Mouse (Mus musculus): ENCODE measurements around the gene Hils1. TPM values are rescaled to one million over a fixed set of nuclear protein-coding genes. Genes with fewer than 3 reads are reported as not detected.

The Hils1 gene
- polyA plus RNA-seq, 1 experiment from 2014 or later: not detected

DNA sequence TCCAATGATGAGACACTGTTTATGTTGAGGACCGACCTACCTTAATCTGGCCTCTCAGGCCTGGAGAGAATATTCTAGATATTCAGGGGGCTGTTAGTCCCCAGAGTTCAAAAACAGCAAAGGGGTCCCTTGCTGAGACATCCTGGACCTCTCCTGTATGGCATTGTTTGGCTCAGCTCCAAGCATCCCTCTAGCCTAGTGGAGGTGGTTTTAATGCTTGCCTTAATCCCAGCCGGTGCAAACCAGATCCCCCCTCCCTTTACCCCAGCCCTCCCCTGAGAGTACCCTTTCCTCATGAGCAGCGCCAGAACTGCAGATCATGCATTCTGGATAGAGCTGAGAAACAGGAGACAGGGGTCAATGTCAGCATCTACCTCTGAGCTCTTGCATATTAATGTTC is 45.1 kb downstream of the Hils1 start:
- Histone ChIP-seq H3K27ac (ENCODE audit: low read length) (no peak overlapping the region; the same call in 1 of the 2 replicates), H3K4me2 (replicated peaks; ENCODE audit: low read depth, low read length) (0 out of 2 replicates have a peak overlapping the region, but pooled peaks have one; percentile 69), H3K4me3 (ENCODE audit: low read length) (no peak overlapping the region), H3K9ac (replicated peaks; ENCODE audit: low read length) (0 out of 2 replicates have a peak overlapping the region, but pooled peaks have one; percentile 3), H3K36me3 (ENCODE audit: insufficient read depth, low read length) (no peaks in the 10 kb centered on the region), H3K4me1 (ENCODE audit: insufficient read depth, low read length) (peaks cover 29% of the 10 kb centered on the region), H3K27me3 (ENCODE audit: insufficient read depth, low read length) (no peaks in the 10 kb centered on the region), H3K9me3 (ENCODE audit: low read length) (no peaks in the 10 kb centered on the region)
- ATAC-seq (ENCODE audit: low FRiP score, low TSS enrichment): no peak
- 50% methylated on average over 3 of the region's 3 CpGs for WGBS

- Histone ChIP-seq H3K9me3 (ENCODE audit: low read length) (no peaks in the 10 kb centered on the region), H3K27ac (ENCODE audit: low read length) (no peak overlapping the region), H3K4me1 (ENCODE audit: insufficient read depth, low read length) (peaks cover 28% of the 10 kb centered on the region), H3K4me2 (replicated peaks; ENCODE audit: low read depth, low read length) (no peak overlapping the region), H3K27me3 (ENCODE audit: insufficient read depth, low read length) (no peaks in the 10 kb centered on the region), H3K9ac (replicated peaks; ENCODE audit: low read length) (no peak overlapping the region), H3K4me3 (ENCODE audit: low read length) (no peak overlapping the region), H3K36me3 (ENCODE audit: insufficient read depth, low read length) (no peaks in the 10 kb centered on the region)
- WGBS: 75% methylated on average over 3 of the region's 3 CpGs
- ATAC-seq (ENCODE audit: low FRiP score, low TSS enrichment): no peak
Observed at GRCm38 (mm10) chr11:95015484-95015883, 48.1 kb downstream of the Hils1 start.

Other genes with a start within 250 kb of the Hils1 start
- gene Cdc34b, start 225.8 kb upstream of the Hils1 start, polyA plus RNA-seq (2015; fragmentation: Nextera tagmentation; extraction: Ambion mirVana): 0.39 and 0.40 TPM in 2 replicates
- gene Tmem92, start 184.9 kb upstream of the Hils1 start, polyA plus RNA-seq (2015; fragmentation: Nextera tagmentation; extraction: Ambion mirVana): not detected in 2 replicates
- gene Col1a1, start 31.4 kb upstream of the Hils1 start, polyA plus RNA-seq (2015; fragmentation: Nextera tagmentation; extraction: Ambion mirVana): 869 and 941 TPM in 2 replicates
- 0.19 and 0.71 TPM in 2 replicates for gene Sgca, start 8.7 kb downstream of the Hils1 start, polyA plus RNA-seq (2015; fragmentation: Nextera tagmentation; extraction: Ambion mirVana)
- gene Ppp1r9b, start 23.4 kb downstream of the Hils1 start, polyA plus RNA-seq (2015; fragmentation: Nextera tagmentation; extraction: Ambion mirVana): 9.9 and 10.7 TPM in 2 replicates
- gene Samd14, start 42.3 kb downstream of the Hils1 start, polyA plus RNA-seq (2015; fragmentation: Nextera tagmentation; extraction: Ambion mirVana): 19.2 and 21.2 TPM in 2 replicates
- gene Pdk2, start 73.8 kb downstream of the Hils1 start, polyA plus RNA-seq (2015; fragmentation: Nextera tagmentation; extraction: Ambion mirVana): 72.3 and 85.2 TPM in 2 replicates
- 25.5 and 25.8 TPM in 2 replicates for gene Itga3, start 109.2 kb downstream of the Hils1 start, polyA plus RNA-seq (2015; fragmentation: Nextera tagmentation; extraction: Ambion mirVana)
- gene Dlx3, start 152.5 kb downstream of the Hils1 start, polyA plus RNA-seq (2015; fragmentation: Nextera tagmentation; extraction: Ambion mirVana): 1.1 TPM in 2 replicates
- gene Dlx4, start 178.7 kb downstream of the Hils1 start, polyA plus RNA-seq (2015; fragmentation: Nextera tagmentation; extraction: Ambion mirVana): 0.08 TPM in 1 of 2 replicates, not detected in the other